Mouse (Mus musculus): ENCODE data around the gene L1cam. TPM values are rescaled to one million over a fixed set of nuclear protein-coding genes. Genes with fewer than 3 reads are reported as not detected.

L1cam gene
- polyA plus RNA-seq, 1 experiment, result 0.55 TPM

- H3K36me3 ChIP-seq (ENCODE audit: control insufficient read depth, insufficient read depth), result no peaks in the 10 kb centered on the region
- no peak overlapping the region for H3K4me3 ChIP-seq (ENCODE audit: insufficient read depth, poor library complexity, severe bottlenecking)
- no peak overlapping the region for H3ac ChIP-seq (ENCODE audit: control insufficient read depth, insufficient read length, low read depth)
- no peaks in the 10 kb centered on the region for H3K79me2 ChIP-seq (ENCODE audit: control insufficient read depth, insufficient read depth)
- H3K79me3 ChIP-seq (ENCODE audit: low read depth), result no peaks in the 10 kb centered on the region
- TF ChIP-seq MYOD1 (IDR thresholded peaks at IDR 0.05; ENCODE audit: control insufficient read depth, insufficient read length, low read depth) (no peak), MAX (IDR thresholded peaks at IDR 0.05) (no peak), CTCF (IDR thresholded peaks at IDR 0.05; ENCODE audit: control insufficient read depth, insufficient read depth, insufficient read length) (no peak)
- H3K27me3 ChIP-seq (ENCODE audit: control insufficient read depth, insufficient read depth, insufficient read length), result peaks cover 20% of the 10 kb centered on the region
Measured at GRCm38 (mm10) chrX:73892833-73893232, 3.1 kb downstream of the L1cam start.

DNA sequence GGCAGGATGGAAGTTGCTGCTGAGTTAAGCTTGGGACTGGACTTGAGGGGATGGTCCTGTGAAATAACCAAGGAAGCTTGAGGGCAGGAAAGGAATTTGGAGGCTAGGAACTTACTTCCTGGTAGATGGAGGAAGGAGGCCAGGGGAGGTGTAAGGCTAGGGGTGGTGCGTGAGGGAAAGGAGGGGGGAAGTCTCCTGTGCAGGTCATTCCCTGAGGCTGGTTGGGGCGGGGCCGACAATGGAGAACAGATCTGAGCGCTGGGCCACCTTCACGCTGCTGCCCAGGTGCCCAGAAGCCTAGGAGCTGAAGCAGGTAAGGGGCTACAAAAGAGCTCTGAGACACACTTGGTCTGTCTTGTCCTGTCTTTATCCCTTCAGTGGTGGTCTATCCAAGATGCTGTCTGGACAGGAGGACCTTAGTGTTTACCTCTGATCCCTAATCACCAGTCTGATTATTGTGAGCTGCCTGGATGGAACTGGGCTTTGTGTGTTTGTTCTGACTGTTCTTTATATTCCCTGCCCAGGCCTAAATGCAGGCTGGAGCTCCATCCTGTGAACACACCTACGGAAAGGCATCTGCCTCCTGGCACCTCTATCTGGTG, 4.3 kb downstream of the L1cam start, which contains the start of gene Avpr2:
Gene Avpr2, plus strand, starts transcription at position 552 of the 602 bp plus-strand sequence.
- Histone ChIP-seq H3K79me2 (ENCODE audit: control insufficient read depth, insufficient read depth) (no peaks in the 10 kb centered on the region), H3K4me3 (ENCODE audit: insufficient read depth, poor library complexity, severe bottlenecking) (no peak within 1 kb of the TSS), H3ac (ENCODE audit: control insufficient read depth, insufficient read length, low read depth) (no peak within 1 kb of the TSS), H3K27me3 (ENCODE audit: control insufficient read depth, insufficient read depth, insufficient read length) (peaks cover 20% of the 10 kb centered on the region), H3K79me3 (ENCODE audit: low read depth) (no peaks in the 10 kb centered on the region), H3K36me3 (ENCODE audit: control insufficient read depth, insufficient read depth) (no peaks in the 10 kb centered on the region)
- TF ChIP-seq CTCF (IDR thresholded peaks at IDR 0.05; ENCODE audit: control insufficient read depth, insufficient read depth, insufficient read length), result no peak

GRCm38 (mm10) chrX:73881463-73881862, 14.4 kb downstream of the L1cam start:
- Histone ChIP-seq H3K27me3 (ENCODE audit: control insufficient read depth, insufficient read depth, insufficient read length) (no peaks in the 10 kb centered on the region), H3K79me2 (ENCODE audit: control insufficient read depth, insufficient read depth) (no peaks in the 10 kb centered on the region), H3ac (ENCODE audit: control insufficient read depth, insufficient read length, low read depth) (no peak overlapping the region), H3K4me3 (ENCODE audit: insufficient read depth, poor library complexity, severe bottlenecking) (no peak overlapping the region), H3K36me3 (ENCODE audit: control insufficient read depth, insufficient read depth) (no peaks in the 10 kb centered on the region), H3K79me3 (ENCODE audit: low read depth) (no peaks in the 10 kb centered on the region)
- TF ChIP-seq MAX (IDR thresholded peaks at IDR 0.05), result no peak
- TF ChIP-seq MYOG (IDR thresholded peaks at IDR 0.05; ENCODE audit: control insufficient read depth, extremely low read depth, insufficient read length), result no peak
- TF ChIP-seq USF1 (IDR thresholded peaks at IDR 0.05; ENCODE audit: low read depth), result no peak
- no peak for TF ChIP-seq CEBPB (IDR thresholded peaks at IDR 0.05; ENCODE audit: low read depth)

DNA sequence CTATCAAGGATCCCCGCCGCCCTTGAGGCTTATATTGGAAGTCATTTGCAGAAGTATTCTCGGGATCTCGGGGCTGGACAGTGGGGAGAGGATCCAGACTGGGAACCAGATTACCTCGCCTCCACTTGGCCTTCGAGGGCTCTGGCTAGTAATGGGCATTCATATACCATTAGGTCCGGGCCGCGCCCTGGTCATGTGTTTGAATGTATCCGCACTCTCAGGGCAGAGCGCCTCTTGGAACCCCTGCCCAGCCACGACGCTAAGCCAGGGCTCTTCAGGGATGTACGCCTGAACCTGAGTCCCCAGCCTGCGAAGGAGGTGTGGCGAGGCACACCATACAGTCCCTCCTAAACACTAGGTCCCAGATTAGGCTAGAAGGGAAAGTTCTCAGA, 14.9 kb downstream of the L1cam start:
- H3K79me3 ChIP-seq (ENCODE audit: low read depth), result no peaks in the 10 kb centered on the region
- H3K79me2 ChIP-seq (ENCODE audit: control insufficient read depth, insufficient read depth), result no peaks in the 10 kb centered on the region
- H3K36me3 ChIP-seq (ENCODE audit: control insufficient read depth, insufficient read depth), result no peaks in the 10 kb centered on the region
- H3K27me3 ChIP-seq (ENCODE audit: control insufficient read depth, insufficient read depth, insufficient read length), result no peaks in the 10 kb centered on the region
- no peak overlapping the region for H3K4me3 ChIP-seq (ENCODE audit: insufficient read depth, poor library complexity, severe bottlenecking)
- peak overlapping the region; percentile 35 for H3ac ChIP-seq (ENCODE audit: control insufficient read depth, insufficient read length, low read depth)
- TF ChIP-seq USF1 (IDR thresholded peaks at IDR 0.05; ENCODE audit: low read depth), result no peak
- no peak for TF ChIP-seq CTCF (IDR thresholded peaks at IDR 0.05; ENCODE audit: control insufficient read depth, insufficient read depth, insufficient read length)
- no peak for TF ChIP-seq MAX (IDR thresholded peaks at IDR 0.05)
- no peak for TF ChIP-seq FOSL1 (IDR thresholded peaks at IDR 0.05; ENCODE audit: insufficient read depth, low read length, poor library complexity, severe bottlenecking)
- no peak for TF ChIP-seq MYOD1 (IDR thresholded peaks at IDR 0.05; ENCODE audit: control insufficient read depth, insufficient read length, low read depth)
- TF ChIP-seq CEBPB (IDR thresholded peaks at IDR 0.05; ENCODE audit: low read depth), result no peak
- no peak for TF ChIP-seq MYOG (IDR thresholded peaks at IDR 0.05; ENCODE audit: control insufficient read depth, extremely low read depth, insufficient read length)

DNA sequence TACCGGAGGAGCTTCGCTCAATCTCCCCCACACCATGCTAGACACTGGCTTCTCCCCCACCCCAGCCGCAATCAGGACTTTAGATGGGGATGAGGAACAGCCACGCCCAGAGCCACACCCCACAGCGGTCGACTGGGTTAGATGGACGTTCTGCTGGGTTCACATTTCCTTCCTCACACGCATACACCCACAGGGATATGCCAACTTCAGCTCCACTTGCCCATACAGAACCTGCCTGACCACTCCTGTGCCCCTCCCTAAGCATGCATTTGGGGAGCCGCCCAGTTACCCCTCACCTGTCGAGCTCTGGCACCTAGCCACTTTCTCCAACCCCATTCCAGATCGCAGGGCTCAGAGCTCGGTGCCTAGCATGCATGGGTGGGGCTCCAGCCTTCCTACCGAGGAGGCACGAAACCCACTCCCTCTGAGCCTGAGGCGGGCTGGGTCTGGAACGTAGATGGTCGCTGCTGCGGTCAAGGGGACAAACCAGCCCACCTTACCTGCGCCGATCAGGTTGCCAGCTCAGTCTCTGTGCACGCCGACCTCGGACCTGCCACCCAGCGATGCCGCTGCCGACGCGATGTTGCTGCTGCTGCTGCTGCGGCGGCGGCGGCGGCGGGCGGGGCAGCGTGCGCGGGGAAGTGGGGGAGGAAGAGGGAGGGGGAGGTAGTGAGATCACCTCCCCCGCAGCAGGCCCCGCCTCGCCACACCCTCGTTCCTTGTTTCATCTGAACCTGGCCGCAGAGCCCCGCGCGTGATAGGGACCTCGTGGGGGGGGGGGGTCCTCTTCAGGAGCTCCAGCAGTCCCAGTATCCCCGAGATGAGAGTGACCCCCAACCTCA, 15.5 kb downstream of the L1cam start:
- Histone ChIP-seq H3K4me3 (ENCODE audit: insufficient read depth, poor library complexity, severe bottlenecking) (peak overlapping the region; percentile 11), H3K79me2 (ENCODE audit: control insufficient read depth, insufficient read depth) (no peaks in the 10 kb centered on the region), H3K27me3 (ENCODE audit: control insufficient read depth, insufficient read depth, insufficient read length) (no peaks in the 10 kb centered on the region), H3K36me3 (ENCODE audit: control insufficient read depth, insufficient read depth) (no peaks in the 10 kb centered on the region), H3ac (ENCODE audit: control insufficient read depth, insufficient read length, low read depth) (peak overlapping the region; percentile 56), H3K79me3 (ENCODE audit: low read depth) (no peaks in the 10 kb centered on the region)
- TF ChIP-seq MYOD1 (IDR thresholded peaks at IDR 0.05; ENCODE audit: control insufficient read depth, insufficient read length, low read depth) (no peak), MAX (IDR thresholded peaks at IDR 0.05) (no peak), FOSL1 (IDR thresholded peaks at IDR 0.05; ENCODE audit: insufficient read depth, low read length, poor library complexity, severe bottlenecking) (no peak), CTCF (IDR thresholded peaks at IDR 0.05; ENCODE audit: control insufficient read depth, insufficient read depth, insufficient read length) (no peak), MYOG (IDR thresholded peaks at IDR 0.05; ENCODE audit: control insufficient read depth, extremely low read depth, insufficient read length) (no peak), CEBPB (IDR thresholded peaks at IDR 0.05; ENCODE audit: low read depth) (no peak), USF1 (IDR thresholded peaks at IDR 0.05; ENCODE audit: low read depth) (no peak)

- no peak overlapping the region for H3K4me3 ChIP-seq (ENCODE audit: insufficient read depth, poor library complexity, severe bottlenecking)
- H3K27me3 ChIP-seq (ENCODE audit: control insufficient read depth, insufficient read depth, insufficient read length), result no peaks in the 10 kb centered on the region
- no peaks in the 10 kb centered on the region for H3K79me2 ChIP-seq (ENCODE audit: control insufficient read depth, insufficient read depth)
- no peaks in the 10 kb centered on the region for H3K79me3 ChIP-seq (ENCODE audit: low read depth)
- no peaks in the 10 kb centered on the region for H3K36me3 ChIP-seq (ENCODE audit: control insufficient read depth, insufficient read depth)
- TF ChIP-seq FOSL1 (IDR thresholded peaks at IDR 0.05; ENCODE audit: insufficient read depth, low read length, poor library complexity, severe bottlenecking) (no peak), CTCF (IDR thresholded peaks at IDR 0.05; ENCODE audit: control insufficient read depth, insufficient read depth, insufficient read length) (no peak), MYOD1 (IDR thresholded peaks at IDR 0.05; ENCODE audit: control insufficient read depth, insufficient read length, low read depth) (no peak), MYOG (IDR thresholded peaks at IDR 0.05; ENCODE audit: control insufficient read depth, extremely low read depth, insufficient read length) (no peak), CEBPB (IDR thresholded peaks at IDR 0.05; ENCODE audit: low read depth) (no peak), USF1 (IDR thresholded peaks at IDR 0.05; ENCODE audit: low read depth) (no peak), MAX (IDR thresholded peaks at IDR 0.05) (no peak)
- no peak overlapping the region for H3ac ChIP-seq (ENCODE audit: control insufficient read depth, insufficient read length, low read depth)
Measured at GRCm38 (mm10) chrX:73877014-73877413, 18.9 kb downstream of the L1cam start.

Data from C2C12 (cell line).